Mouse (Mus musculus) adrenal gland, adult (tissue): Measurements from ENCODE around the gene C530008M17Rik.
A peak's percentile ranks its signal among the peaks of the same experiment; 100 is the strongest.

ENCODE experiments used
- DNase-seq, 2 experiments: peaks; one replicate each; pipeline ENCODE4 v3.0.0; 2022 to 2023; ENCODE audit warnings: low spot score in 1 of 2; ENCODE audit not compliant: inconsistent age in 2 of 2

C530008M17Rik gene

DNA sequence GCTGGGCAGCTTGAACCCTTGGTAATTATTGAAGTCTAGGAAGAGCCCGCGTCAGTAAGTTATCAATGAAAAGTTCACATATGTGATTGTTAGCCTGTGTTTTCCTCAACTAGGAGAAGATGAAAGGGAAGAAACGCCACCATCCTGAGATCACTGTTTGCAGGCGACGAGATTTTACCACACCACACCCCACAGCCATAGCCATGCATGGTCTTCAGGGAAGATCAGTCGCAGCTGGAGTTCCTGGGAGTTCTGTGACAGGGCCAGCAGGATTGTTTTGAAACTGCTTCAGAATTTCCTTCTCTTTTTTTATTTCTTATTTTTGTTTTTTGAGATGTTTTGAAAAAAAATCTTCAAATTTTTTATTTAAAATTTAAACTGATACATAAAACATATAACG, 8.6 kb downstream of the C530008M17Rik start:
- no peak for DNase-seq

DNA sequence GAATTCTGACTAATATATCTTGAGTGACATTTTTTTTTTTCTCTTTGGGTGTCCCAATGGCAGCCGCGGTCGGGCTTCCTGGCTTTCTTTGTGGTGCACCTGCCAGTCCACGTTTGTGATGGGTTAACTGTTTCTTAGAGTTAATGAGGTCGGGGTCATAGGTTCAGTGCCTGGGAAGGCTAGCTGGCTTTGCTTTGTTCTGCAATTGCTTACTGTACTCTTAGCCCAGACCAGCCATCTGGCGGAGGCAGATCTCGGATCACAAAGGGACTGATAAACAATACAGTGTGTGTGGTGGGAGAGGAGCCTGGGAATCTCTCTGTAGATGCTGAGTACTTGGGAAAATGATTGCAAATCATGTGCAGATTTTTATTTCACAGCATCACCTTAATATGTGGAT, 9.1 kb downstream of the C530008M17Rik start:
- DNase-seq, result no peak

DNA sequence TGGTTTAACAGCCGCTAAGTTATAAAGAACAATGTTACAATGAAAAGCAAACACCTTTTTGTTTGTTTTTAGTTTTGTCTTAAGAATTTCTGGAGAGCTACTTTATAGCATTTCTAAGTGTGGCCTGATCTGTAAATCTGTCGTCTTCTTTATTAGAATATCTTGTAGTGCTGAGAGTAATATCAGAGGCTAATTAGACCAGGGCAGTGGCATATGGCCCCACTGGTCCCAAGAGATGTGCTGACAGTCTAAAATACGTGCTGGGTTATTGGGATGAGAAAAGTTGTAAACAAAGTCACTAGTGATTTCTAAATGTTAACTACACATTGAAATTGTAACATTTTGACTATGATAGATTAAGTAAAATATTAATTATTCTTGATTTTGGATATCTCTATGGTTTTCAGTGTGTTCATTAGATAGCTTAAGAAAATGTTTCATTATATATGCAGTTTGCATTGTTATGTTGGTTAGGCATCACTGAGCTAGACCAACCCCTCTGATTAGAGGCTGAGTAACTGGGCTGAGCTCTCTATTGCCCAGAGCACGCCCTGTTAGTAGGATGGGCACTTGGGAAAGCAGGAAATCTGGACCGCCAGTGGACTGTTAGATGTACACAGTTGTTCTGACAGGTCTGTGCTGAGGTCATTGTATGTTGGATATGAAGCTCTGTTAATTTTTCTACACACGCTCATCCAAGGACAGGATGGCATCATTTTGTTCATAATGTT, 9.9 kb downstream of the C530008M17Rik start:
- DNase-seq, result no peak

DNA sequence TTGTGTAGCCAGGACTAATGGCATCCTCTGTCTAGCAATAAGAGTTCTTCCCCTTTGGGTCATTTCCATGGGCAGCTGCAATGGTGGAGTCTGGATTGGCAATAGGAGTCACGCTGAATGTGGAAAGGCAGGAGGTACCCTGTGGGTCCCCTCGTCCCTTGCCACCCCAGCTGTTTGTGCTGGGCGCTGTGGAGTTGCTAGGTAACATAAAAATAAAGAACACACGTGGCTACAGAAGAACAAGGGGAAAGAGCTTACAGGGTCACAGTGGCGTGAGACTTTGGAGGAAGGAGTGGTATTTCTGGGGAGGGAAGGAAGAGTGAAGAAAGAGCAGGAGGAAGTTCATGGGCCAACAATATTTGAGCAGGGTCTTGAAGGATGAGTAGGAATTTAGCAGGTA, 11.8 kb downstream of the C530008M17Rik start:
- DNase-seq, result no peak

DNA sequence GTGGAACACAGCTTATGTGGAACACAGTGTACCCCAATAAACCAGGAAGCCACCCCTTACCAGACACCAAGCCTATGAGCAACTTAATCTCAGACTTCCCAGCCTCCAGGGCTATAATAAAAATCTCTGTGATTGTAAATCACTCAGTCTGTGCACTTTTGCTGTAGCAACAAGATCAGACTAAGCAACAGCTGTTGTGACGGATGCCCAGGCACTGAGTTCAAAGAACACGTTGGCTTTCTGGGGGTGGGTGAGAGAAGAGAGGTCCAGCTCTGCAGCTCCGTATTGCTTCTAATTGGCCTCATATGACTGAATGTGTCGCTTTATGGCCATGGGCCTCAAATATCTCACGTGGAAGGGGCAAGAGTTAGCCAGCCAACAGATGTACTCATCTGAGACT, 12.2 kb downstream of the C530008M17Rik start:
- DNase-seq, result no peak

DNA sequence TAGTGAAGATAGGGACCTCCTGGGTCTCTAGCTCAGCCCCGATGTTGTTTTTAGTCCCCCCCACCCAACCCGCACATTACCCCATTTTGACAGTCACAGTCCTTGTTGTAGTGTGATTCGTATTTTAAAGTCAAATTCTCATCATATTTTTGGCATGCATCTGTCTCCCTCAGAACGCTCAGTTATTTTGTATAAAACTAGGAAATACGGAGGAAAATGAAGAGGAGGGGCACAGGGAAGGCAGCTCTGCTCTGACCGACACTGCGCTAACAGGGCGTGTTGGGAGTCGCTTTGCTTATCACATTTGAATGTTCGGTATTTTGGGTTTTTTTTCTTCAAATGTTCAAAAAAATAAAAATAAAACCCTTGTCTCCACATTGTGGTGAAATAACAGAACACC, 13.9 kb downstream of the C530008M17Rik start:
- DNase-seq, result no peak

DNA sequence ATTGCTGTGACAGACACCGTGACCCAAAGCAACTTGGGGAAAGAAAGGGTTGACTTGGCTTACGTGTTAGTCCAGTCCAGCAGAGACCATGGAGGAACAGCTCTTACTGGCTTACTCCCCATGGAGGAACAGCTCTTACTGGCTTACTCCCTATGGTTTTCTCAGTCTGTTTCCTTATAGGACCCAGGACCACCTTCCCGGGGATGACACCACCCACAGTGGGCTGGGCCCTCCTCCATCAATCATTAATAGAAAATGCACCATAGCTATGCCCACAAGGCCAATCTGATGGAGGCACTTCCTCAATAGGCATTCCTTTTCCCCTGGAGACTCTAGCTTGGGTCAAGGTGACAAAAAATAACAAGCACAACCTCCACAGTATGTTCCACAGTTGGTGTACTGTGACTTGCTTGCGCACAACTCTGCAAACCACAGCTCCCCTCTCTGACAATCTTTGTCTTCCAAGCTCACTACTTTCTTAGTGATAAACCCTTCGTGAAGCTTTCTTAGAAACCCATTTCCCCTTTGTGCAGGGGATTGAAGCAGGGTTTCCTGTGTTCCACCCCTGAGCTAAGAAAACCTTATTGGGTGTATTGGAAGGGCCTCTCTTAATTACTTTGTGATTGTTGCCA, 17.8 kb downstream of the C530008M17Rik start:
- DNase-seq, result no peak

DNA sequence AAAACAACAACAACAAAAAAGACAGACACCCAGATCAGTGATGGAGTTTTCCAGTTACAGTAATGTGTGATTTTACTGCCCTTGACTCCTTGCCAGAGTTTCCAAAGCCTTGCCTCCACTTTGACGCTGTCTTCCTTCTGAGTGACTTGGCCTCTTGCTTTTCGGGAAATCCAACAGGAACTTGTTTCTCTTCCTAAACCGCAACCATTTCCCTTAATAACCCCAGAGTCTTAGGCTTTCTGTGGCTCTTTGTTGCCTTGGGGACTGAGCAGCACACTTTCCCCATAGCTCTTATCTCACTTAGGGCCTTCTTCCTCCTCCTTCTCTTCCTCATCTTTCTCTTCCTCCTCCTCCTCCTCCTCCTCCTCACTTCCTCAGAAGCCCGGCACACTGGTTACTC, 19.1 kb downstream of the C530008M17Rik start:
- DNase-seq, result peak in 1 of 2 experiments; percentile 51

DNA sequence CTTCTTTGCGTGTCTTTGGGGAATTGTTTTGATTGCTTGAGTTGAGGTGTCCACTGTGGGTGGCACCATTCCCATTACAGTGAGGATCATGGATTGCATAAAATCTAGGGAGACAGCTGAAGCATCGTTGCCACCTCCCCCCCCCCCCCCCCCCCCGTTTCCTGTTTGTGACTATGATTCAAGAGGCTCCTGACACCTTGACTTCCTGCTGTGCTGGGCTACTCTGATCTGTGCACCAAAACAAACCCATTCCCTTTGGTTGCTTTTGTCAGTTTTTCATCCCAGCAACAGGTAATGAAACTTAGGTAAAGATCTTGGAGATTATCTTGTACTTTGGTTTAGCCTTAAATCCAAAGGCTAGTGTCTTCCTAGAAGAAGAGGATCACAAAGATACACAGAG, 24.6 kb downstream of the C530008M17Rik start:
- DNase-seq, result no peak

DNA sequence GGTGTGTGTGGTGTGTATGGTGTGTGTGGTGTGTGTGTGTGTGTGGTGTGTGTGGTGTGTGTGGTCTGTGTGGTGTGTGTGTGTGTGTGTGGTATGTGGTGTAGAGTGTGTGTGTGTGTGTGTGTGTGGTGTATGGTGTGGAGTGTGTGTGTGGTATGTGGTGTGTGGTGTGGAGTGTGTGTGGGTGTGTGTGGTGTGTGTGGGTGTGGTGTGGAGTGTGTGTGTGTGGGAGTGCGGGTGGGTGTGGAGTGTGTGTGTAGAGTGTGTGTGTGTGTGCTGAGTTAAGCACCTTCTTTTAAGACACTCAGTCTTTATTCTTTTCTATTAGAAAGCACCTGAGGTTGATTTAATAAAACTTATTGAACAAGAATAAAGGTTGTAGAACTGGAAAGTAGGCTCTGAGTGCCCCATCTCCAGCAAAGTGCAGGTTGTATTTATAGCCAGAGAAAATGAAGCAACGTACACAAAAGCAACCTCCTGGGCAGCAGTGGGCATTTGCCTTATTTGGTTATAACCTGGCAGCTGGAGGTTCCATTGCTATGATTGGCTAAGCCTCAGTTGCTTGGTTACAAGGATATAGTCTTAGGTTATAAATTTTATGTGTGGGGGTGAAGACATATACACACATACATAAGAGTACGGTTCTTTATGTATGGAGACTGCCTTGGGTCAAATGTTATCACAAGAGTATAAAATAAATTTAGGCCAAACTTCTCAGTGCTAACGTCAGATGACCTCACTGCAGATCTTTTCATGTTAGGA, 25.8 kb downstream of the C530008M17Rik start:
- DNase-seq, result no peak

DNA sequence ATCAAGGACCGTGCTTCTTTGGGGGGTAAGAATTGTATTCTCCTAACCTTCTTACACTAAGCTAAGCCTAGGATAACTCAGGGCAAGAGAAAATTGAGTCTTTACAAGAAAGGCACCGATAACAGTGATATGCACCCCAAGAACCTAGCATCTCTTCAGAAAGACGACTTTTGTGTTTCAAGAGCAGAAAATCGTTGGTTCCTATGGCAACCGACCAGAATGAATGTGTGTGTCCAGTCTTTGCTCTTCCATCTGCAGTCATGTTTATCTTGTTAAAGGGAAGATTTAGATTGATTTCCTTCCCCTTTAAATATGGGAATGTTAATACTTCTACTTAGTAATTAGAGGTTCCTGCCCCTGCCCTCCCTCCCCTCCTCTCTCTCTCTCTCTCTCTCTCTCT, 27.1 kb downstream of the C530008M17Rik start:
- no peak for DNase-seq

DNA sequence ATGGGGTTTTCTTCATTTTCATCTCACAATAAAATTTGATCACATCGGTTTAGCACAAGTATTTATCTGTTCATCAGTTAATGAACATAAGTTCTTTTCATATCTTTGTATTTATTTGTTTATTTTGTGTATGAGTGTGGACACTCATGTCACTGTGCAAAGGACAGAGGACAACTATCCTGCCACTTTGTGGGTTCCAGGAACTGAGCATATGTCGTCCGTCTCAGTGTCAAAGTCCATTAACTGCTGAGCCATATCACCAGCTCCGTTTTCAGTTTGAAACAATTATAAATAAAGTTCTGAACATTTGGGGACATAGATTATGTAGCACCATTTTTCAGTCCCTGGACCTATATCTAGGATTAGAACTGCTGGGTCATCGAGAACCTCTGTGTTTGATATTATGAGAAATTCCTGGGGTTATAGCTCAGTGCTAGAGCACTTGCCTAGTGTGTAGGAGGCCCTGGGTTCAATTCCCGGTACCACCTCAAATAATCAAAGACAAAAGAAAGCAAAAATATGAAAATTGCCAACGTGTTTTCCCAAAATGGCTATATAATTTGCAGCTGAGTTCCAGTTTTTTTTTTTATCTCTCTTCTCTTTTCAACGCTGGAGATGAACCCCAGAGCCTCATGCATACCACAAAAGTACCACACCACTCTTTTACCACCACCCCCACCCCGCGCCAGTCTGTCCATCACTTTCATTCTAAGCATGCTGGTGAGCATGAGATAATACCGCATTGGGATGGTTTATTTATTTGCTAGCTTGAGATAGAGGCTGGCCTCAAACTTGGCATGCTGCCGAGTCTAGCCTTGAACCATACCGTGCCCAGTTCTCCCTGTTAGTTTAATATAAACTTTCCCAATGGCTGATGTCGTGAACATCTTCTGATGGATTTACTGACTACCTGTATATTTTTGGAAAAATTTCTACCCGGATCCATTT, 28.6 kb downstream of the C530008M17Rik start:
- DNase-seq, result peak; percentile 34 to 51

DNA sequence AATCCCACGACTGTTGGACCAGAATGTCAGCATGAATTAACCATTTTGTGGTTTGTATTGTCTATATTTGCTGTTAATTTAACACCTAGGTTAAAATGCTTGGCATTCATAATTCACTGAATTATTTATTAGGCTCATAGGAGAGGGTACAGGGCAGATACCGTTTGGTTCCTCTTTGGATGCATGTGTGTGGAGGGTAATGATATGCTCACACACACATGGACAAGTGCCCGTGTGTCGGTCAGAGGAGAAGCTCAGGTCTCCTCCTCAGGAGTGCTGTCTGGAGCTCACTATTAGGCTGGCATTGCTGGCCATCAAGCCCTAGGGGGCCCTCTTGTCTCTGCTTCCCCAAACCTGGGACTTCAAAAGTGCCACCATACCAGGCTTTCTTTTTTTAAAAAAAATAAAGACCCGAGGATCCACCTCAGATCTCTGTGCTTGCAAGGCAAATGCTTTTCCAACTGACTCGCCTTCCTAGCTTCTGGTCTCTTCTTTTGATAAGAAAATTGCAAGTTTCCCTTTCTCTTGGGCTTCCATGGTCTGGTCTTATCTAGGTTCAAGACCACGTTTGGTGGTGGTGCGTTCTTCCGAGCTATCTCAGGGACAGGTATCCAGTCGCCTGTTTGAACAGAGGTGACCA, 31.8 kb downstream of the C530008M17Rik start:
- DNase-seq, result no peak

DNA sequence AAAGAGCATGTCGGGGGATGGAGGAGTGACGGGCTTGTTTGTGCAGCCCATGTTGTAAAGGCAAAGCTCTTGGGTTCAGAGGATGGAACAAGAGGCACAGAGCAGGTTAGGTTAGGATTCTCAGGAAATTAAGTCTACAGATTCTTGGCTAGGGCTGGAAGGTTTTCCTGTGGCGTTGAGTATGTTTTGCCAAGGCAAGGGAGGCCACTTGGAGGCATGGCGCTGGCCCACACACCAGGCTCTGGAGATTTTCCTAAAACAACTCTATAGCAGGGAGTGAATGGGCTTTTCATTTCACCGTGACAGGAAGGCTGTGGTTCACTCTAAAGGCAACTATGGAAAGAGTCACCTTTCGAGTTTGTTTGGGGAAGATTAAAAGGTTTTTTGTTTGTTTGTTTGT, 32.3 kb downstream of the C530008M17Rik start:
- no peak for DNase-seq

DNA sequence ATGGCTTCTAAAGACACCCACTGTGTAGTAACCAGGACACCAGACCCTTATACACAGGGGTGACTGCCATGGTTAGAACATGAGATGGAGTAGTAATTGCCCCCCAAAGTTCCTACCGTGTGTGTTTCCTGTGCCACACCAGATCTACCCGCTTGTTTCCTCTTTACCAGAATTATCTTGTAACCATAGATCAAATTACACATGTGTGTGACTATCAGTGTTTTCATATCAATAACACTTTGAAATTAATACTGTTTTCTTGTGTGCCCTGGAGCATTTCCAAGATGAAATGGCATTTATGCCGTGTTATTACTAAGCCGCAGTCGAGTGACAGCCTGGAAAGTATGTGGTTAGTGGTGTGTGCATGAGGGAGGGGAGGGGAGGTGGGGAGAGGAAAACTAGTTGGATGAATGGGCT, 33.9 kb downstream of the C530008M17Rik start:
- no peak for DNase-seq

DNA sequence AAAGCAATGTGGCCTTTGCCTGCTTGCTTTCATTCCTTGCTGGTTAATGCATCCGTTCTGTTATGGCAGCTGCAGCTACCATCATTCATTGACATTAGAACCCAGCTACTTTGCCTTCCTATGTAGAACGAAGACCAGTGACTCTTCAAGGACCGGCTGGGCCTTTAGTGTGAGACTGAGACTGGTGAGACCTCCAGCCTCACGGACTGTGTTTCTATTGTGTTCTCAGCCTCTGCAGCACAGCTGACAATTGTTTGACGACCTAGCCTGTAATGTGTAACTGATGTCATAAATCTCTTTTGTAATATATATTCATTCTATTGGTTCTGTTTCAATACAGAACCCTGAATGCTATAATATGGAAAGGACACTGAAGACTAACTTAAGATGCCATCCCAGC, 34.9 kb downstream of the C530008M17Rik start:
- DNase-seq, result no peak

DNA sequence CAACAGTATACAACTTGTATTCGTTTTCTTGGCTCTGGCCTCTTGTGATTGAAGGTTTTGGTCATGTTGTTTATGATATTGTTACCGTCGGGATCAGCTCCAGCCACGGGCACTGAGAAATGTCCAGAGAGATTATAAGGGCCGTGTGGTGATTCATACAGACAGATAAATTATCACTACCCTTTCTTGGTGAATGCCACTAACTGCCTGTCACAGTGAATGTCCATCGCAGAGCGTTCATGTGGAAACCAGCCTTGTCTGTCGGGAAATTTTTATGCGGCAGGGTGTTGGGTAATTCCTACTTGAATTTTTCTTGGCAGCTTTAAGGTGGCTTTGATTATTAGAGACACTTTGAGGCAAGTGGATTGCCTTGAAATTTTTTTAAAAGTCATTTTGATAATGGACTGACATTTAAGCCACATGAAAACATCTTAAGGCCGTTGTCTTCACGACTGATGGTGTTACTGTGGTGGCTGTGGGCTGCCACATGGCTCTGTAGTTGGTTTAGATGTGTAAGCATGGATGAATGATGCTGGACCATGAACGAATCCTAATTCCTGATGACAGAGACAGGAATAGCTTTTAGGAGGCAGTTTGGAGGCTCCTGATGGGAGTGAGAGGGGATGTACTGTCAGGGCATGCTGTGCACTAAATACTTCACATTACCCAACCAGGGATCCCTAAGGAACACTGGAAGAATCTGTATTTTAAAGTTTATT, 35.6 kb downstream of the C530008M17Rik start:
- DNase-seq, result peak in 1 of 2 experiments; percentile 71

DNA sequence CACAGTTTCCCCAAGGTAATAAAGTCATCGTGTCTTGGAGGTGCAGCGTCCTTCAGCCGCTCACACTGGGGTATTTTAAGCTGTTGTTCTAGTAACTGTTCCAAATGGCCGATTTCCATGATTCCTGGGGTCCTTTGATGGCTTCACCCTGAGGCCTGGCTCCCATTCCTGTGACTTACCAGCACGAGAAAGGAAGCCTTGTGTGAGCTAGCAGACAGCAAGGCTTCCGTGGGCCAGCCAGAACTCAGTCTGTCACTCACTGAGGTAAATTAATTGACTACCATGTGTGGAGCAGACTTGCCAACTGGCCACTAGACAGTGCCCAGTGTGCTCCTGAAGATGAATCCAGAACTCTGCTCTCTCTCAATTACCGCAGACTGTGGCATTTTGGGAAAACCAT, 41.2 kb downstream of the C530008M17Rik start:
- DNase-seq, result no peak

DNA sequence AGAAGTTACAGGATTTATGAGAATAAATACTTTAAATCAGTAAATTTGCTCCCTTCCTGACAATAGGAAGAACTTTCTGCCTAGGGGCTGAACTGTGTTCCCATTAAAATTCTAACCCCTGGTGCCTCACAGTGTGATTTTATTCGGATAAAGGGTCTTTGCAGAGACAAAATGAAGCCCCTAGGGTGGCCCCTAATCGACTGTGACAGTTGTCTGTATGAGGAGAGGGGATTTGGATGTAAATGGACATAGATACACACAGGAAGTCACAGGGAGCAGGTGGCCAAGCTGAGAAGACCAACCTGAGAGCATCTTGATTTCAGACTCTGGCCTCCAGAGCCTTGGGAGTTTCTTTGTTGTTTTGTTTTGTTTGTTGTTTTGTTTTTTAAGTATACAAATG, 41.9 kb downstream of the C530008M17Rik start:
- DNase-seq, result no peak
